Mouse (Mus musculus) liver, postnatal 0 days (tissue): ENCODE data around the gene Clasp1. TPM values are rescaled to one million over a fixed set of nuclear protein-coding genes. Genes with fewer than 3 reads are reported as not detected.
"Not testable (repeated sequence)": the region's sequence is repeated elsewhere in the genome, so short reads cannot be mapped to it uniquely, and the experiment has no call there.

Experiments
- ATAC-seq: fragments of 200-750 bp; cut with Nextera tagmentation; 2 replicates; pipeline ENCODE4 v1.8.0; 2017; ENCODE audit warnings: mild to moderate bottlenecking, moderate library complexity
- DNase-seq: peaks from one replicate; pipeline ENCODE4 v3.0.0-alpha.2; 2016
- H3K27ac ChIP-seq: fragments of 300-500 bp; sonication (generic); 2 replicates; pipeline ENCODE4 v1.5.1; 2014; ENCODE audit warnings: antibody characterized with exemption, moderate library complexity, mild to moderate bottlenecking, low read depth
- H3K27me3 ChIP-seq: fragments of 300-500 bp; sonication (generic); 2 replicates; pipeline ENCODE4 v1.6.1; 2014; ENCODE audit warnings: low read length, control low read depth, mixed read lengths; ENCODE audit not compliant: insufficient read depth
- H3K36me3 ChIP-seq: fragments of 300-500 bp; sonication (generic); replicated peaks from 2 replicates; pipeline ENCODE4 v1.6.1; 2014; ENCODE audit warnings: mild to moderate bottlenecking, control low read depth, low read length, moderate library complexity, mixed read lengths; ENCODE audit not compliant: insufficient read depth
- H3K4me1 ChIP-seq: fragments of 300-500 bp; sonication (generic); 2 replicates; pipeline ENCODE4 v1.6.1; 2014; ENCODE audit warnings: antibody characterized with exemption, mild to moderate bottlenecking, control low read depth; ENCODE audit not compliant: insufficient read depth
- H3K4me2 ChIP-seq: fragments of 300-500 bp; sonication (generic); 2 replicates; pipeline ENCODE4 v1.6.1; 2014; ENCODE audit warnings: low read depth, mild to moderate bottlenecking, low read length, moderate library complexity, mixed read lengths
- H3K4me3 ChIP-seq: fragments of 300-500 bp; sonication (generic); 2 replicates; pipeline ENCODE4 v1.5.1; 2014; ENCODE audit warnings: low read depth, low read length
- H3K9ac ChIP-seq: fragments of 300-500 bp; sonication (generic); replicated peaks from 2 replicates; pipeline ENCODE4 v1.6.1; 2014; ENCODE audit warnings: mild to moderate bottlenecking, moderate library complexity
- H3K9me3 ChIP-seq: fragments of 300-500 bp; sonication (generic); 2 replicates; pipeline ENCODE4 v1.6.1; 2016; ENCODE audit warnings: mild to moderate bottlenecking, control low read depth, low read length, mixed read lengths
- CTCF ChIP-seq: sonication (generic); IDR thresholded peaks from 2 replicates; pipeline ENCODE4 v1.5.1; 2016; ENCODE audit warnings: antibody characterized with exemption, low read depth
- EP300 ChIP-seq: IDR thresholded peaks from 2 replicates; pipeline ENCODE4 v1.6.1; 2016; ENCODE audit warnings: antibody characterized with exemption, low read depth, mild to moderate bottlenecking
- WGBS: fragments of 180-500 bp; shearing (Covaris S2); extraction: QIAGEN DNeasy Blood & Tissue Kit; methylation state at CpG from one replicate; pipeline ENCODE4 v1.1.7; 2014; ENCODE audit not compliant: insufficient replicate concordance; 5-methylcytosine and 5-hydroxymethylcytosine counted together
- polyA plus RNA-seq: library from polyadenylated mRNA; unstranded; fragments of >200 nt; fragmentation: Nextera tagmentation; extraction: Ambion mirVana; gene quantifications from 2 replicates; pipeline ENCODE4 v1.2.1, GENCODE M21; 2015

Gene Clasp1
- polyA plus RNA-seq, 1 experiment from 2014 or later, result 6.4 TPM

- H3K4me3 ChIP-seq, result no peak overlapping the region
- H3K9ac ChIP-seq, result no peak overlapping the region; the same call in 1 of the 2 replicates
- no peak for ATAC-seq
- no peak overlapping the region for H3K4me2 ChIP-seq
- H3K27me3 ChIP-seq, result no peaks in the 10 kb centered on the region
- TF ChIP-seq CTCF (no peak), EP300 (no peak)
- H3K4me1 ChIP-seq, result peaks cover 8% of the 10 kb centered on the region; the same call in 1 of the 2 replicates
- WGBS, result 78% methylated on average over 3 of the region's 3 CpGs
- no peaks in the 10 kb centered on the region for H3K9me3 ChIP-seq
- no peak overlapping the region for H3K27ac ChIP-seq
- peaks cover 52% of the 10 kb centered on the region for H3K36me3 ChIP-seq
- no peak for DNase-seq
These were observed 209.5 kb downstream of the Clasp1 start for GRCm38 (mm10) chr1:118598339-118598738.

GRCm38 (mm10) chr1:118613631-118614183 lies 224.8 kb downstream of the Clasp1 start:
- H3K9ac ChIP-seq, result no peak overlapping the region; the same call in 1 of the 2 replicates
- H3K27ac ChIP-seq, result peak overlapping the region; percentile 39
- peak; percentile 97 for ATAC-seq
- H3K4me3 ChIP-seq, result no peak overlapping the region
- WGBS, result 51% methylated on average over 3 of the region's 3 CpGs
- DNase-seq, result peak; percentile 27
- no peaks in the 10 kb centered on the region for H3K4me1 ChIP-seq
- H3K9me3 ChIP-seq, result no peaks in the 10 kb centered on the region
- peak overlapping the region; percentile 44; the same call in 1 of the 2 replicates for H3K4me2 ChIP-seq
- no peaks in the 10 kb centered on the region for H3K27me3 ChIP-seq
- no peaks in the 10 kb centered on the region for H3K36me3 ChIP-seq
- TF ChIP-seq CTCF, result no peak

- H3K4me3 ChIP-seq, DNase-seq, H3K9ac ChIP-seq, H3K27me3 ChIP-seq, H3K27ac ChIP-seq, H3K4me1 ChIP-seq, H3K9me3 ChIP-seq, H3K4me2 ChIP-seq, H3K36me3 ChIP-seq, ATAC-seq: not testable (repeated sequence)
- WGBS, result 83% methylated on average over 4 of the region's 5 CpGs
These were observed 232.2 kb downstream of the Clasp1 start for GRCm38 (mm10) chr1:118621055-118621454.

DNA sequence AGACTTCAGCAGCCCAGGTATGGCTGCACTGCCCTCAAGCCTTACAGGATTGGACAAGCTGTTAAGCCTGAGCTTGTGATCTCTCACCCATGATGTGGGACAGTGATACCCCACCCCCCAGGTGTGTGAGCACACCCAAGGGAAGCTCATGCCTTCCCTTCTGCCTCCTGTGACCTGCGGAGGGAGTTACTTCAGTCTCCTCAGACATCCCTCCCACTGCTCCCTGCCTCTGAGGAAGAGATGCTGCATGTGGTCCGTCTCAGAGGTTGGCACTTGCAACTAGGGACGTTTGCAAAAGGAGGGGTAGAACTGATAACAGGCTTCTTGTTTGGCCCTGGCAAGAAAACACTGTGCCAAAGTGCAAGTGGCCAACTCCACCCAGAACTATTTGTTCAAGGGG lies 234.0 kb downstream of the Clasp1 start:
- TF ChIP-seq CTCF (no peak), EP300 (no peak)
- ATAC-seq, result no peak
- DNase-seq, result no peak
- peaks cover 4% of the 10 kb centered on the region for H3K27me3 ChIP-seq
- 49% methylated on average over 3 of the region's 3 CpGs for WGBS
- H3K4me2 ChIP-seq, result no peak overlapping the region
- H3K27ac ChIP-seq, result no peak overlapping the region
- peaks cover under 1% of the 10 kb centered on the region; the same call in 1 of the 2 replicates for H3K4me1 ChIP-seq
- H3K4me3 ChIP-seq, result no peak overlapping the region
- H3K9me3 ChIP-seq, result no peaks in the 10 kb centered on the region
- no peak overlapping the region for H3K9ac ChIP-seq
- H3K36me3 ChIP-seq, result no peaks in the 10 kb centered on the region

DNA sequence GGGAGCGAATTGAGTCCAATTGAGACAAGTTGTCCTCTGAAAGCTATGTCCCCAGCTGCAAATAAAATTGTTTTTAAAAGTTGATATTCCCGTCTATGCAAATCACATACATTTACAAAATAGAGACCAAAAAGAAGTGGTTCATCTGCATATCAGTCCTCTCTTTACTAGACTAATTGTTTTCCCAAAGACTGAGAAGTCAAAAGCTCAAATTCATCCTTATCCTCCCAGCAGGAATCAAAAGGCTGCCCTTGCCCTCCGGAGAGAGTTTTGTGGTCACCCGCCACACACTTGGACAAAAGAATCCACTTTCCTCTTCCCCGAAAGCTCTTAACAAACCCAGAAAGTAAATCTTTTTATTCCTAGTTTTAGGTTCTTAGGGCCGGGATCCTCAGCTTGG lies 236.6 kb downstream of the Clasp1 start:
- no peak for ATAC-seq
- no peak overlapping the region for H3K4me3 ChIP-seq
- 61% methylated on average over 6 of the region's 6 CpGs for WGBS

GRCm38 (mm10) chr1:118625921-118626320 lies 237.1 kb downstream of the Clasp1 start:
- H3K27ac ChIP-seq, result no peak overlapping the region
- 55% methylated on average over 2 of the region's 2 CpGs for WGBS
- no peak overlapping the region for H3K9ac ChIP-seq
- H3K36me3 ChIP-seq, result no peaks in the 10 kb centered on the region
- peaks cover 9% of the 10 kb centered on the region for H3K27me3 ChIP-seq
- peaks cover 5% of the 10 kb centered on the region; the same call in 1 of the 2 replicates for H3K4me1 ChIP-seq
- no peak overlapping the region for H3K4me3 ChIP-seq
- no peaks in the 10 kb centered on the region for H3K9me3 ChIP-seq
- TF ChIP-seq EP300 (no peak), CTCF (no peak)
- H3K4me2 ChIP-seq, result no peak overlapping the region
- no peak for DNase-seq
- ATAC-seq, result no peak

More for the DNA sequence above, 236.6 kb downstream of the Clasp1 start:
- TF ChIP-seq EP300 (no peak), CTCF (no peak)
- Histone ChIP-seq H3K27me3 (peaks cover 9% of the 10 kb centered on the region), H3K27ac (no peak overlapping the region), H3K4me2 (no peak overlapping the region), H3K9ac (no peak overlapping the region), H3K4me1 (peaks cover 5% of the 10 kb centered on the region; the same call in 1 of the 2 replicates), H3K36me3 (no peaks in the 10 kb centered on the region), H3K9me3 (no peaks in the 10 kb centered on the region)
- no peak for DNase-seq
